Mouse (Mus musculus): Measurements from ENCODE around the gene Aifm1.

Aifm1 gene

GRCm38 (mm10) chrX:48513166-48513807, at the start of gene Aifm1:
Gene Aifm1, minus strand, starts transcription at chrX:48513563.
- DNase-seq (ENCODE audit: low spot score in 2 of 2): peak; percentile 73 to 92

GRCm38 (mm10) chrX:48532175-48532574, 18.8 kb upstream of the Aifm1 start:
- DNase-seq (ENCODE audit: low spot score in 2 of 2): peak; percentile 47 to 79

- no peak for DNase-seq (ENCODE audit: low spot score in 2 of 2)
Measured at GRCm38 (mm10) chrX:48526435-48526834, 13.1 kb upstream of the Aifm1 start.

GRCm38 (mm10) chrX:48525866-48526265, 12.5 kb upstream of the Aifm1 start:
- no peak for DNase-seq (ENCODE audit: low spot score in 2 of 2)

- no peak for DNase-seq (ENCODE audit: low spot score in 2 of 2)
Measured at GRCm38 (mm10) chrX:48525332-48525731, 12.0 kb upstream of the Aifm1 start.

- no peak for DNase-seq (ENCODE audit: low spot score in 2 of 2)
Measured at GRCm38 (mm10) chrX:48523512-48523911, 10.1 kb upstream of the Aifm1 start.

- DNase-seq (ENCODE audit: low spot score in 2 of 2): no peak
Measured at GRCm38 (mm10) chrX:48521651-48522050, 8.3 kb upstream of the Aifm1 start.

GRCm38 (mm10) chrX:48519549-48520085, 6.3 kb upstream of the Aifm1 start:
- peak in 1 of 2 experiments; percentile 12 for DNase-seq (ENCODE audit: low spot score in 2 of 2)

GRCm38 (mm10) chrX:48518808-48519548, 5.6 kb upstream of the Aifm1 start, which contains the start of gene Rab33a:
Gene Rab33a, plus strand, starts transcription at chrX:48519285.
- peak in 1 of 2 experiments; percentile 24 for DNase-seq (ENCODE audit: low spot score in 2 of 2)

GRCm38 (mm10) chrX:48518211-48518807, 4.9 kb upstream of the Aifm1 start:
- peak in 1 of 2 experiments; percentile 21 for DNase-seq (ENCODE audit: low spot score in 2 of 2)

GRCm38 (mm10) chrX:48513824-48514223, 461 bp upstream of the Aifm1 start:
- peak in 1 of 2 experiments; percentile 11 for DNase-seq (ENCODE audit: low spot score in 2 of 2)

GRCm38 (mm10) chrX:48493763-48494162, 19.6 kb downstream of the Aifm1 start:
- no peak for DNase-seq (ENCODE audit: low spot score in 2 of 2)

- no peak for DNase-seq (ENCODE audit: low spot score in 2 of 2)
Measured at GRCm38 (mm10) chrX:48481687-48482086, 31.7 kb downstream of the Aifm1 start.

GRCm38 (mm10) chrX:48481095-48481494, 32.3 kb downstream of the Aifm1 start:
- no peak for DNase-seq (ENCODE audit: low spot score in 2 of 2)

GRCm38 (mm10) chrX:48467355-48467946, 45.9 kb downstream of the Aifm1 start:
- DNase-seq (ENCODE audit: low spot score in 2 of 2): no peak

GRCm38 (mm10) chrX:48466174-48466573, 47.2 kb downstream of the Aifm1 start:
- no peak for DNase-seq (ENCODE audit: low spot score in 2 of 2)

GRCm38 (mm10) chrX:48464436-48464835, 48.9 kb downstream of the Aifm1 start:
- no peak for DNase-seq (ENCODE audit: low spot score in 2 of 2)

- no peak for DNase-seq (ENCODE audit: low spot score in 2 of 2)
Measured at GRCm38 (mm10) chrX:48463636-48464035, 49.7 kb downstream of the Aifm1 start.

- DNase-seq (ENCODE audit: low spot score in 2 of 2): peak; percentile 52 to 66
Measured at GRCm38 (mm10) chrX:48462754-48463507, 50.4 kb downstream of the Aifm1 start, which contains the start of gene Elf4. Gene Elf4, minus strand, starts transcription at chrX:48463132.

GRCm38 (mm10) chrX:48462297-48462696, 51.1 kb downstream of the Aifm1 start:
- DNase-seq (ENCODE audit: low spot score in 2 of 2): no peak

- DNase-seq (ENCODE audit: low spot score in 2 of 2): no peak
Measured at GRCm38 (mm10) chrX:48461006-48461405, 52.4 kb downstream of the Aifm1 start.

Data from spleen, postnatal 10 days (tissue).